Mouse (Mus musculus) liver, embryonic 12.5 days (tissue): ENCODE results near the gene Gm17509. TPM values are rescaled to one million over a fixed set of nuclear protein-coding genes. Genes with fewer than 3 reads are reported as not detected.

ENCODE experiments used
- ATAC-seq: fragments of 200-750 bp; cut with Nextera tagmentation; 2 replicates; pipeline ENCODE4 v1.8.0; 2017; ENCODE audit warnings: moderate number of reproducible peaks, mild to moderate bottlenecking, moderate library complexity
- H3K27ac ChIP-seq: fragments of 300-500 bp; sonication (generic); 2 replicates; pipeline ENCODE4 v1.5.1; 2016; ENCODE audit warnings: mild to moderate bottlenecking
- H3K27me3 ChIP-seq: fragments of 300-500 bp; sonication (generic); replicated peaks from 2 replicates; pipeline ENCODE4 v1.6.1; 2016; ENCODE audit warnings: mild to moderate bottlenecking, moderate library complexity
- H3K36me3 ChIP-seq: fragments of 300-500 bp; sonication (generic); 2 replicates; pipeline ENCODE4 v1.6.1; 2016; ENCODE audit warnings: mild to moderate bottlenecking, moderate library complexity
- H3K4me1 ChIP-seq: fragments of 300-500 bp; sonication (generic); 2 replicates; pipeline ENCODE4 v1.6.1; 2016
- H3K4me2 ChIP-seq: fragments of 300-500 bp; sonication (generic); 2 replicates; pipeline ENCODE4 v1.6.1; 2016; ENCODE audit warnings: mild to moderate bottlenecking, moderate library complexity
- H3K4me3 ChIP-seq: fragments of 300-500 bp; sonication (generic); 2 replicates; pipeline ENCODE4 v1.5.1; 2016; ENCODE audit warnings: mild to moderate bottlenecking, moderate library complexity
- H3K9ac ChIP-seq: fragments of 300-500 bp; sonication (generic); 2 replicates; pipeline ENCODE4 v1.6.1; 2016; ENCODE audit warnings: mild to moderate bottlenecking, moderate library complexity
- H3K9me3 ChIP-seq: fragments of 300-500 bp; sonication (generic); replicated peaks from 2 replicates; pipeline ENCODE4 v1.6.1; 2016; ENCODE audit warnings: mild to moderate bottlenecking, moderate library complexity
- WGBS: fragments of 180-500 bp; shearing (Covaris S2); methylation state at CpG from one replicate; pipeline ENCODE4 v1.1.7; 2016; ENCODE audit not compliant: insufficient replicate concordance; 5-methylcytosine and 5-hydroxymethylcytosine counted together
- polyA plus RNA-seq: library from polyadenylated mRNA; unstranded; fragments of >200 nt; fragmentation: Nextera tagmentation; extraction: Ambion mirVana; gene quantifications from 2 replicates; pipeline ENCODE4 v1.2.1, GENCODE M21; 2016

The Gm17509 gene
- 0.05 TPM in 1 of 2 replicates, not detected in the other for polyA plus RNA-seq

- 2% methylated on average over 67 of the region's 67 CpGs for WGBS
- Histone ChIP-seq H3K4me1 (peaks cover 12% of the 10 kb centered on the region), H3K27me3 (peaks cover 46% of the 10 kb centered on the region), H3K4me2 (peak within 1 kb of the TSS; percentile 76), H3K9me3 (no peaks in the 10 kb centered on the region), H3K4me3 (peak within 1 kb of the TSS; percentile 58), H3K27ac (peak within 1 kb of the TSS; percentile 45; the same call in 1 of the 2 replicates), H3K36me3 (no peaks in the 10 kb centered on the region), H3K9ac (peak within 1 kb of the TSS; percentile 49; the same call in 1 of the 2 replicates)
- ATAC-seq: peak; percentile 67
Measured at GRCm38 (mm10) chr13:117220501-117221321, at the start of gene Gm17509. Gm17509 (minus strand) TSS chr13:117221075.

DNA sequence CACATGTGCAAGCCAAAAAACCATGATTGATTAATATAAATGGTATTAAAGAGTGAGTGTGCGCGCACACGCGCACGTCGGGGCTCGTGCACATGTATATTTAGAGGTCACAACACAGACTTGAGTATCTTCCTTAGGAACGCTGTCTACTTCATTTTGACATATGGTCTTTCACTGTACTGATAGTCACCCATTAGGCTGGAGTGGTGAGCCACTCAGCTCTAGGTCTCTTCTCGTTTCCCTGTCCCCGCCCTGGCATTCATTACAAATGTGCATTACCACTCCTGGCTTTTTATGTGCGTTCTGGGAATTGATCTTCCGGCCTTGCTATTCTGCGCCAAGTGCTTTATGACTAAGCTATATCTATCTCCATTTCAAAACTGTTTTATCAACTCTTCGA is 47.1 kb upstream of the Gm17509 start:
- H3K9me3 ChIP-seq: no peaks in the 10 kb centered on the region
- H3K4me3 ChIP-seq: no peak overlapping the region
- ATAC-seq: no peak
- no peak overlapping the region for H3K9ac ChIP-seq
- H3K36me3 ChIP-seq: no peaks in the 10 kb centered on the region
- H3K27me3 ChIP-seq: no peaks in the 10 kb centered on the region
- H3K4me2 ChIP-seq: no peak overlapping the region
- no peaks in the 10 kb centered on the region for H3K4me1 ChIP-seq
- no peak overlapping the region for H3K27ac ChIP-seq
- WGBS: 85% methylated on average over 14 of the region's 14 CpGs

GRCm38 (mm10) chr13:117266156-117266555 is 45.3 kb upstream of the Gm17509 start:
- Histone ChIP-seq H3K9me3 (no peaks in the 10 kb centered on the region), H3K4me3 (no peak overlapping the region), H3K27ac (no peak overlapping the region), H3K27me3 (no peaks in the 10 kb centered on the region), H3K4me2 (no peak overlapping the region), H3K9ac (no peak overlapping the region), H3K4me1 (no peaks in the 10 kb centered on the region), H3K36me3 (no peaks in the 10 kb centered on the region)
- 68% methylated on average over 2 of the region's 2 CpGs for WGBS
- ATAC-seq: no peak

GRCm38 (mm10) chr13:117260704-117261103 is 39.8 kb upstream of the Gm17509 start:
- Histone ChIP-seq H3K27ac (no peak overlapping the region), H3K4me3 (no peak overlapping the region), H3K9me3 (no peaks in the 10 kb centered on the region), H3K4me2 (no peak overlapping the region), H3K9ac (no peak overlapping the region), H3K27me3 (no peaks in the 10 kb centered on the region), H3K4me1 (no peaks in the 10 kb centered on the region), H3K36me3 (no peaks in the 10 kb centered on the region)
- WGBS: 43% methylated on average over 4 of the region's 4 CpGs
- no peak for ATAC-seq

GRCm38 (mm10) chr13:117242621-117243020 is 21.7 kb upstream of the Gm17509 start:
- H3K36me3 ChIP-seq: no peaks in the 10 kb centered on the region
- H3K4me1 ChIP-seq: no peaks in the 10 kb centered on the region
- no peaks in the 10 kb centered on the region for H3K9me3 ChIP-seq
- no peak overlapping the region for H3K9ac ChIP-seq
- WGBS: 64% methylated on average over 5 of the region's 5 CpGs
- no peaks in the 10 kb centered on the region for H3K27me3 ChIP-seq
- H3K4me2 ChIP-seq: no peak overlapping the region
- no peak for ATAC-seq
- H3K4me3 ChIP-seq: no peak overlapping the region
- no peak overlapping the region for H3K27ac ChIP-seq

DNA sequence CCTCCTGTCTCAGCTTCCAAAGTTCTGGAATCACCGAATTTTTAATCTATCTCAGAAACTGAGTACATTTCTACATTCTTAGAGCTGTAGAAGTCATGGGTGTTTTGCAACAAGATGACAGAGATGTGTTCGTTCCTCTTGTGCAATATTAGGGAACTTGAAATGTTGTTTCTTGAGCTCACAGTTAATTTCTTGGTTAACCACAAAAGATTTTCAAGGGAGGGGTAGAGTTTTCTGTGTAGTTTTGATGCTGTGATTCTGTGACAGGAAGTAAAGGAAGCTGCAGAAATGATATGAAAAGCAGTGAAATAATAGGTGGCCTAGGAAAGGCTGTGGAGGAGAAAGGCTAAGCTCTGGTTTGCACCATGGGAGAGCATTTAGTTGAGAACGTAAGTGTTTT is 21.2 kb upstream of the Gm17509 start:
- H3K4me2 ChIP-seq: no peak overlapping the region
- no peaks in the 10 kb centered on the region for H3K9me3 ChIP-seq
- H3K9ac ChIP-seq: no peak overlapping the region
- no peak overlapping the region for H3K27ac ChIP-seq
- H3K36me3 ChIP-seq: no peaks in the 10 kb centered on the region
- 42% methylated on average over 3 of the region's 3 CpGs for WGBS
- H3K4me3 ChIP-seq: no peak overlapping the region
- ATAC-seq: no peak
- H3K4me1 ChIP-seq: no peaks in the 10 kb centered on the region
- no peaks in the 10 kb centered on the region for H3K27me3 ChIP-seq

DNA sequence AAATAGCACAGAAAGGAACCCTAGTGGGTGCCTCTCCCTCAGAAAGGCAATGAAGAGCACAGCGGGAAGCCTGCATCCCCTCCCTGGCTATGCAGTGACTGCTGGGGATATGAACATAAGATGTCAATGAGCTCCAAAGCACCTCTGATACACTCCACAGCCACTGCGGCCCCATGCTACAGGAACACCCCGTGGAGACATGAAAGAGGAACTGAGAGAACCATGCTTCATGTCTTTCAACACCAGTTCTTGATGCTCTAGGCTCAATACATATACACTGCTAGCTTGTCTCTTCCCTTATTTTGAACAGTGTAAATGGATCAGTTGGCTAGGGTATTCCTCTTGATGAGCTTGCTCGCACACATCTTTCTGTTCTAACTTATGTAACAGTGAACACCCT is 16.2 kb upstream of the Gm17509 start:
- H3K27me3 ChIP-seq: no peaks in the 10 kb centered on the region
- no peak overlapping the region for H3K4me3 ChIP-seq
- H3K4me1 ChIP-seq: no peaks in the 10 kb centered on the region
- WGBS: 59% methylated on average over 4 of the region's 4 CpGs
- H3K4me2 ChIP-seq: no peak overlapping the region
- no peak overlapping the region for H3K27ac ChIP-seq
- no peak overlapping the region for H3K9ac ChIP-seq
- no peaks in the 10 kb centered on the region for H3K36me3 ChIP-seq
- no peak; the same call in 1 of the 2 replicates for ATAC-seq
- no peaks in the 10 kb centered on the region for H3K9me3 ChIP-seq

DNA sequence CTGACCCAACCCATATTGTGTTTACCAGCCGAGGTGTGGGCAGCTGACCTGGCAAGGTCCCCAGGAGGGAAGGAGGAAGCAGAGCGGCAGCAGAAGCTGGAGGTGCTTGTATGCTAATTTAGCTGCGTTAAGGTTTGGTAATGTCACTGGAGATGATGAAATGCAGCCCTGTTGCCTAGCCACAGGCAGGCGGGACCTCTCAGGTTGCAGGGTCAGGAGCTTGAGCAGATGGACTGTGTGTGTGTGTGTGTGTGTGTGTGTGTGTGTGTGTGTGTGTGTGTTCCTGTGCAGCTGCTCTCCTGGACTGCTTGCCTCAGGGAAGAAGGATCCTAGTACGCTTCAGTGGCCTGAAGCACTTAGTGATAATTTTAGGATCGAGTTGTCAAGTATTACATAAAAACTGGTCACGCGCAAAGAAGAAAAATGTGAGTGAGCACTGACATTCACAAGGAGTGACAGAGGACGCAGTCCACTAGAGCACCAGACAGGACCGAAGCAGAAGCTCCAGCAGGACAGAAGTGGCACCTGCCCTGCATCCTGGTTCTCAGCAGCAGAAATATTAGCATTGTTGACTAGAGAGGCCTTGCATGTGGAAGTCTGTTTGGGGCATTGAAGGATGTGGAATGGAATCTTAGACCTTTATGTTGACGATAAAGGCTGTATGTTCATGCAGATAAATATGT is 14.8 kb upstream of the Gm17509 start:
- no peaks in the 10 kb centered on the region for H3K27me3 ChIP-seq
- H3K9ac ChIP-seq: no peak overlapping the region
- WGBS: 56% methylated on average over 11 of the region's 11 CpGs
- ATAC-seq: peak; percentile 58; the same call in 1 of the 2 replicates
- no peaks in the 10 kb centered on the region for H3K9me3 ChIP-seq
- no peak overlapping the region for H3K4me2 ChIP-seq
- H3K4me3 ChIP-seq: no peak overlapping the region
- no peaks in the 10 kb centered on the region for H3K4me1 ChIP-seq
- no peak overlapping the region for H3K27ac ChIP-seq
- H3K36me3 ChIP-seq: no peaks in the 10 kb centered on the region

DNA sequence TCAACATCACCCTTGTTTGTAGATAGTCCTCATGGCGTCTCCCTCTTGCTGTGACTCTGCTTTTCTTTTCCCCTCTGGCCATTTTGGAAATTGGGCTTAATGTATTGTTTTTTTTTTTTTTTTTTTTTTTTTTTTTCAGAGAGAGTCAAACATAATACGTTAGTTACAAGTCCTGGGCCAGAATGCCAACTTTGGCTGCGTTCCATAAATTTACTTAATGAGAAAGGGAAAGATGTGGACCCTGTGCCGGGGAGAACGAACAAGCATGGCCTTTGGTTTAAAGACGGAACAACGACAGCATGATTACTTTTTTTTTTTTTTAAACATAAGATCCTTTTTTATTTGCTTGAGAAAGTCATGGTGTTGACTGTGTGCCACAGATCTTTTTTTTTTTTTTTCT is 13.6 kb upstream of the Gm17509 start:
- WGBS: 75% methylated on average over 7 of the region's 7 CpGs
- Histone ChIP-seq H3K9ac (no peak overlapping the region), H3K27me3 (no peaks in the 10 kb centered on the region), H3K36me3 (no peaks in the 10 kb centered on the region), H3K4me2 (no peak overlapping the region), H3K9me3 (no peaks in the 10 kb centered on the region), H3K27ac (no peak overlapping the region), H3K4me1 (no peaks in the 10 kb centered on the region), H3K4me3 (no peak overlapping the region)
- no peak for ATAC-seq

DNA sequence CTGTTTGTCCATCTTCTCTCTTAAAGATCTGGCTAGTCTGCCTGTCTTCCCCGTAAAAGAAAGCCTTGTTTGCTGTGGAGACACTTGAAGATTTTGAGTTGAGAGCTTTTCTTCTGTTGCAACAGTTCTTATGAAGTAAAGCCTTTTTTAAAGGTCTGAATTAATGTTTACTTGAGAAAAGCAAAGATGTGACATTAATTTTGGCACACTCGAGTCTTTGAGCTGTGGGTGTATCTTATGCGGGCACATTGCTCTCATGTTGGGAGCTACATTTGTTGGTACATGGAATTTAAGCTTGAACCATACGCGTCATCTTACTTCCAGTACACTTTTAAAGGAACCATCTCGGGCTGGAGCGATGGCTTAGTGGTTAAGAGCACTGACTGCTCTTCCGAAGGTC is 12.9 kb upstream of the Gm17509 start:
- WGBS: 79% methylated on average over 8 of the region's 8 CpGs

DNA sequence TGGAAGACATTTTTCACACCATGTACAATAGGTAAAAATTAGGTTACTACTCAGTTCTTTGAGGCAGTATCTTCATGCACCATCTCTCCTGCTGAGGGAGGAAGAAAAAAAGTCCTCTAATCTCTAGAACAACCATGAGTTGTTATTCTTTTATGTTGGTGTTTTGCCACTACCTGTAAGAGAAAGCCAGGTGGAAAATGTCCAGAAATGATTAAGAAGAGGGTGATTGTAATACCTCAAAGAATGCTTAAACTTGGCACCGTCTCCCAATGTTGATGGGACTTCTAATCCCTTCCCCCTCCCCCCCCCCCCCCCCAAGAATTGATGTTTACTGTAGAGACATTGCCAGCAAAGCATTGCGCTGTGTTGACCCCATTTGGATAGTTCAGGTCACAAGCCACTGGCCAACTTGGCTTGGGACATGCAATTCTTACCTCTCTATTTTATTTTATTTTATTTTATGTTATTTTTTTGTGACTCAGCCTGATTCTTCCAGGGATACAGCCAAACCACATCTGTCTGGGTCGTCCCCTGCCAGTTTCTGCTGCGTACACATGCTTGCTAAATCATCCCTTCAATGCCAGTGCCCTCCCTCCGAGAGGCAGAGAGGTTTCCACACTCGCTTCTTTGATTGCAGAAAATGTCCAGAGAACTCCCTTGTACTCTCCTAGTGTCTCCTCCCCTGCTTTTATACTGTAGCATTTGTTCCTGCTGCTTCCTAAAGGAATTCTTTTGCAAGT is 9.7 kb upstream of the Gm17509 start:
- no peaks in the 10 kb centered on the region for H3K9me3 ChIP-seq
- H3K36me3 ChIP-seq: no peaks in the 10 kb centered on the region
- no peak overlapping the region for H3K4me2 ChIP-seq
- H3K9ac ChIP-seq: no peak overlapping the region
- no peak for ATAC-seq
- WGBS: 72% methylated on average over 6 of the region's 6 CpGs
- 0 out of 2 replicates have a peak, but pooled peaks cover 2% of the 10 kb centered on the region for H3K4me1 ChIP-seq
- no peak overlapping the region for H3K4me3 ChIP-seq
- no peaks in the 10 kb centered on the region for H3K27me3 ChIP-seq
- H3K27ac ChIP-seq: no peak overlapping the region

More for the DNA sequence above, 12.9 kb upstream of the Gm17509 start:
- Histone ChIP-seq H3K4me3 (no peak overlapping the region), H3K9ac (no peak overlapping the region), H3K36me3 (no peaks in the 10 kb centered on the region), H3K27ac (no peak overlapping the region), H3K27me3 (no peaks in the 10 kb centered on the region), H3K9me3 (no peaks in the 10 kb centered on the region), H3K4me1 (no peaks in the 10 kb centered on the region), H3K4me2 (no peak overlapping the region)
- ATAC-seq: no peak

DNA sequence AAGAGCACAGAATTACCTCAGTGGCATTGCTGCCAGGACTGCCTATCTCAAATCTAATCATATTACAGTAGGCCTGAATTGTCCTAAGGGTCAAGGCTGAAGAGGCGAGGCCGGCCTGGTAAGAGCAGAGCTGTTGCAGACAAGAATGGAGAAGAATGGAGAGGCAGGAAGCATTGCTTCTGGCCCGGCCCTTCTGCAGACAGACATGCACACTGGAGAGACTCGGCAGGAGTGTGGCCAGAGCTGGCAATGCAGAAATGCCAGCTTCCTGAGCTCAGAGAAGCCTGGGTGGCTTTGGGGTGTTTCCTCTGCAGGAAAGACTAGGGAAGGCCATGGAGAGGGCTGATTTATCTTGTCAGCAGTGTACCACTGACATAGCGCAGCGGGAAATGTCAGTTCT is 4.7 kb upstream of the Gm17509 start:
- Histone ChIP-seq H3K27ac (no peak overlapping the region), H3K4me3 (no peak overlapping the region), H3K27me3 (peaks cover 28% of the 10 kb centered on the region), H3K9ac (no peak overlapping the region), H3K4me1 (peaks cover 11% of the 10 kb centered on the region), H3K9me3 (no peaks in the 10 kb centered on the region), H3K4me2 (no peak overlapping the region), H3K36me3 (no peaks in the 10 kb centered on the region)
- no peak for ATAC-seq
- 57% methylated on average over 6 of the region's 6 CpGs for WGBS
